Mouse (Mus musculus) frontal cortex, adult (tissue): ENCODE results near the gene Tyro3.

ENCODE experiments used
- ATAC-seq: cut with Nextera tagmentation; 2 replicates; pipeline ENCODE4 v1.9.2; 2017; ENCODE audit warnings: mild to moderate bottlenecking, moderate library complexity, mixed read lengths; ENCODE audit not compliant: low TSS enrichment

Gene Tyro3

GRCm38 (mm10) chr2:119797279-119797783, at the start of gene Tyro3:
Gene Tyro3, plus strand, starts transcription at chr2:119797733.
- ATAC-seq: peak; percentile 41

GRCm38 (mm10) chr2:119749260-119749659, 48.3 kb upstream of the Tyro3 start:
- no peak for ATAC-seq

GRCm38 (mm10) chr2:119757601-119758100, 39.9 kb upstream of the Tyro3 start:
- peak; percentile 5; the same call in 1 of the 2 replicates for ATAC-seq

GRCm38 (mm10) chr2:119758101-119758843, 39.3 kb upstream of the Tyro3 start:
- ATAC-seq: peak; percentile 26

- ATAC-seq: no peak
Measured at GRCm38 (mm10) chr2:119758844-119759835, 38.4 kb upstream of the Tyro3 start.

GRCm38 (mm10) chr2:119760251-119760650, 37.3 kb upstream of the Tyro3 start, which contains the start of gene Ltk:
Gene Ltk, minus strand, starts transcription at chr2:119760431.
- ATAC-seq: no peak

GRCm38 (mm10) chr2:119762276-119762675, 35.3 kb upstream of the Tyro3 start:
- no peak for ATAC-seq

GRCm38 (mm10) chr2:119763924-119764323, 33.6 kb upstream of the Tyro3 start:
- peak; percentile 75 for ATAC-seq

- ATAC-seq: no peak
Measured at GRCm38 (mm10) chr2:119767246-119767645, 30.3 kb upstream of the Tyro3 start.

GRCm38 (mm10) chr2:119787206-119787883, 10.2 kb upstream of the Tyro3 start, which contains the start of gene Rpap1:
Gene Rpap1, minus strand, starts transcription at chr2:119787537.
- ATAC-seq: peak; percentile 99

GRCm38 (mm10) chr2:119789996-119790395, 7.5 kb upstream of the Tyro3 start:
- no peak for ATAC-seq

- no peak for ATAC-seq
Measured at GRCm38 (mm10) chr2:119798246-119798927, 854 bp downstream of the Tyro3 start.

GRCm38 (mm10) chr2:119799181-119799960, 1.8 kb downstream of the Tyro3 start:
- ATAC-seq: no peak

GRCm38 (mm10) chr2:119799961-119800550, 2.5 kb downstream of the Tyro3 start:
- ATAC-seq: no peak

GRCm38 (mm10) chr2:119800876-119801846, 3.6 kb downstream of the Tyro3 start:
- ATAC-seq: peak; percentile 53

- no peak for ATAC-seq
Measured at GRCm38 (mm10) chr2:119802767-119803617, 5.5 kb downstream of the Tyro3 start.

- ATAC-seq: peak; percentile 41
Measured at GRCm38 (mm10) chr2:119803618-119804274, 6.2 kb downstream of the Tyro3 start.
